Mouse (Mus musculus) mature B cell (primary cell): ENCODE measurements around the gene Stbd1.

ENCODE experiments used
- in situ Hi-C: fragments of 300-500 bp; cut with MboI; formaldehyde crosslinking; loops from 2 replicates; pipeline ENCODE4 v1.14.3; 2019

Gene Stbd1

GRCm38 (mm10) chr5:92640861-92641260 lies 38.0 kb downstream of the Stbd1 start:
- in situ Hi-C loops = no loop called here
